Mouse (Mus musculus) cortical plate, adult 2 months (tissue): Measurements from ENCODE around the gene Dmkn. TPM values are rescaled to one million over a fixed set of nuclear protein-coding genes. Genes with fewer than 3 reads are reported as not detected.

ENCODE experiments used
- H3K27ac ChIP-seq: fragments of 200-500 bp; 2 replicates; pipeline ENCODE4 v1.5.1; 2012; ENCODE audit warnings: low read length, control low read depth, inconsistent platforms; ENCODE audit not compliant: insufficient read depth
- H3K4me1 ChIP-seq: fragments of 200-500 bp; 2 replicates; pipeline ENCODE4 v1.6.1; 2011; ENCODE audit warnings: low read length; ENCODE audit not compliant: control insufficient read depth, insufficient read depth
- H3K4me3 ChIP-seq: fragments of 200-500 bp; 2 replicates; pipeline ENCODE4 v1.5.1; 2011; ENCODE audit warnings: mild to moderate bottlenecking, low read length, control low read depth; ENCODE audit not compliant: insufficient read depth
- CTCF ChIP-seq: fragments of 200-500 bp; IDR thresholded peaks from 2 replicates; pipeline ENCODE4 v1.5.1; 2011; ENCODE audit warnings: mild to moderate bottlenecking, control low read depth, low read length; ENCODE audit not compliant: insufficient read depth; ENCODE audit errors: extremely low read depth
- POLR2A ChIP-seq: fragments of 200-500 bp; IDR thresholded peaks from 2 replicates; pipeline ENCODE4 v1.6.1; 2011; ENCODE audit warnings: mild to moderate bottlenecking, low read length, control low read depth; ENCODE audit not compliant: insufficient read depth; ENCODE audit errors: extremely low read depth
- polyA plus RNA-seq: library from polyadenylated mRNA; depleted of rRNA; stranded (reverse); fragments of >200 nt; gene quantifications from 2 replicates; pipeline ENCODE4 v1.2.3, GENCODE M21; 2012; rRNA removed

The Dmkn gene
- polyA plus RNA-seq, 1 experiment: 9.6 TPM

- no peak overlapping the region for H3K4me3 ChIP-seq
- TF ChIP-seq CTCF (no peak), POLR2A (no peak)
- no peak overlapping the region for H3K27ac ChIP-seq
- H3K4me1 ChIP-seq: no peaks in the 10 kb centered on the region
These were observed 65.9 kb downstream of the Dmkn start for GRCm38 (mm10) chr7:30829428-30829827.

Other genes starting within 250 kb of the Dmkn start
- 174 and 184 TPM in 2 replicates for gene Arhgap33, start 228.7 kb upstream of the Dmkn start, polyA plus RNA-seq
- 11.0 and 11.3 TPM in 2 replicates for gene Hspb6, start 211.6 kb upstream of the Dmkn start, polyA plus RNA-seq
- gene Proser3, start 211.5 kb upstream of the Dmkn start, polyA plus RNA-seq: 4.7 and 6.2 TPM in 2 replicates
- 71.9 and 72.7 TPM in 2 replicates for gene Lin37, start 203.9 kb upstream of the Dmkn start, polyA plus RNA-seq
- gene U2af1l4, start 200.5 kb upstream of the Dmkn start, polyA plus RNA-seq: 90.9 and 97.0 TPM in 2 replicates
- 4.7 and 5.5 TPM in 2 replicates for gene Gm49396, start 200.4 kb upstream of the Dmkn start, polyA plus RNA-seq
- 127 and 133 TPM in 2 replicates for gene Psenen, start 200.1 kb upstream of the Dmkn start, polyA plus RNA-seq
- 3.4 and 4.4 TPM in 2 replicates for gene Igflr1, start 198.3 kb upstream of the Dmkn start, polyA plus RNA-seq
- gene Kmt2b, start 175.0 kb upstream of the Dmkn start, polyA plus RNA-seq: 40.0 and 45.3 TPM in 2 replicates
- gene Zbtb32, start 164.8 kb upstream of the Dmkn start, polyA plus RNA-seq: 0.08 TPM in 1 of 2 replicates, not detected in the other
- 2.0 and 2.1 TPM in 2 replicates for gene Upk1a, start 150.9 kb upstream of the Dmkn start, polyA plus RNA-seq
- gene Cox6b1, start 137.6 kb upstream of the Dmkn start, polyA plus RNA-seq: 1,068 and 1,150 TPM in 2 replicates
- gene Etv2, start 127.9 kb upstream of the Dmkn start, polyA plus RNA-seq: not detected in 2 replicates
- 59.7 and 60.1 TPM in 2 replicates for gene Rbm42, start 113.4 kb upstream of the Dmkn start, polyA plus RNA-seq
- gene Haus5, start 98.8 kb upstream of the Dmkn start, polyA plus RNA-seq: 7.6 and 9.4 TPM in 2 replicates
- gene Pmis2, start 92.2 kb upstream of the Dmkn start, polyA plus RNA-seq: not detected in 2 replicates
- gene 2200002J24Rik, start 64.8 kb upstream of the Dmkn start, polyA plus RNA-seq: not detected in 2 replicates
- gene Atp4a, start 51.5 kb upstream of the Dmkn start, polyA plus RNA-seq: 0.73 and 1.0 TPM in 2 replicates
- 189 and 190 TPM in 2 replicates for gene Tmem147, start 34.2 kb upstream of the Dmkn start, polyA plus RNA-seq
- gene Gapdhs, start 20.1 kb upstream of the Dmkn start, polyA plus RNA-seq: not detected in 2 replicates
- 8.4 and 8.6 TPM in 2 replicates for gene Sbsn, start 12.3 kb upstream of the Dmkn start, polyA plus RNA-seq
- gene Krtdap, start 24.1 kb downstream of the Dmkn start, polyA plus RNA-seq: not detected in 2 replicates
- 0.09 and 0.38 TPM in 2 replicates for gene Ffar2, start 60.0 kb downstream of the Dmkn start, polyA plus RNA-seq
- 0.13 TPM in 1 of 2 replicates, not detected in the other for gene Ffar3, start 92.4 kb downstream of the Dmkn start, polyA plus RNA-seq
- gene Ffar1, start 97.8 kb downstream of the Dmkn start, polyA plus RNA-seq: 0.02 TPM in 1 of 2 replicates, not detected in the other
- gene Cd22, start 116.6 kb downstream of the Dmkn start, polyA plus RNA-seq: 0.15 and 0.83 TPM in 2 replicates
- gene Mag, start 151.1 kb downstream of the Dmkn start, polyA plus RNA-seq: 412 and 613 TPM in 2 replicates
- not detected in 2 replicates for gene Hamp2, start 160.9 kb downstream of the Dmkn start, polyA plus RNA-seq
- gene Hamp, start 180.3 kb downstream of the Dmkn start, polyA plus RNA-seq: not detected in 2 replicates
- 202 and 241 TPM in 2 replicates for gene Usf2, start 193.0 kb downstream of the Dmkn start, polyA plus RNA-seq
- 10.2 and 11.3 TPM in 2 replicates for gene Lsr, start 209.7 kb downstream of the Dmkn start, polyA plus RNA-seq
- gene Fam187b, start 210.0 kb downstream of the Dmkn start, polyA plus RNA-seq: 0.15 and 0.38 TPM in 2 replicates